Mouse (Mus musculus) small intestine, adult 2 months (tissue): ENCODE measurements around the gene Cd38. TPM values are rescaled to one million over a fixed set of nuclear protein-coding genes. Genes with fewer than 3 reads are reported as not detected.

ENCODE experiments used
- H3K27ac ChIP-seq: fragments of 200-500 bp; 2 replicates; pipeline ENCODE4 v1.5.1; 2012; ENCODE audit warnings: low read depth, low read length, control low read depth, inconsistent platforms; ENCODE audit not compliant: insufficient read depth
- H3K27me3 ChIP-seq: fragments of 200-500 bp; 2 replicates; pipeline ENCODE4 v1.6.1; 2012; ENCODE audit warnings: mild to moderate bottlenecking, moderate library complexity, low read length, inconsistent platforms; ENCODE audit not compliant: control insufficient read depth, insufficient read depth
- H3K36me3 ChIP-seq: fragments of 200-500 bp; 2 replicates; pipeline ENCODE4 v1.6.1; 2012; ENCODE audit warnings: mild to moderate bottlenecking, low read length, control low read depth, inconsistent platforms; ENCODE audit not compliant: control insufficient read depth, insufficient read depth
- H3K4me1 ChIP-seq: fragments of 200-500 bp; 2 replicates; pipeline ENCODE4 v1.6.1; 2012; ENCODE audit warnings: low read length, inconsistent platforms, mixed read lengths; ENCODE audit not compliant: control insufficient read depth, insufficient read depth, insufficient read length
- H3K4me3 ChIP-seq: fragments of 200-500 bp; 2 replicates; pipeline ENCODE4 v1.5.1; 2012; ENCODE audit warnings: low read depth, mild to moderate bottlenecking, control low read depth, inconsistent platforms, low read length, moderate library complexity
- CTCF ChIP-seq: fragments of 200-500 bp; IDR thresholded peaks from 2 replicates; pipeline ENCODE4 v1.5.1; 2012; ENCODE audit warnings: low read depth, mild to moderate bottlenecking, control low read depth, inconsistent platforms, low read length, moderate library complexity, mixed read lengths; ENCODE audit not compliant: insufficient replicate concordance, insufficient read length; ENCODE audit errors: extremely low read depth
- POLR2A ChIP-seq: fragments of 200-500 bp; IDR thresholded peaks from 2 replicates; pipeline ENCODE4 v1.6.1; 2012; ENCODE audit warnings: low read depth, mild to moderate bottlenecking, control low read depth, inconsistent platforms, low read length, moderate library complexity
- WGBS: fragments of 180-500 bp; shearing (Covaris S2); methylation state at CpG from one replicate; pipeline ENCODE4 v1.1.7; 2018; 5-methylcytosine and 5-hydroxymethylcytosine counted together
- polyA plus RNA-seq: library from polyadenylated mRNA; depleted of rRNA; stranded (reverse); fragments of >200 nt; gene quantifications from 2 replicates; pipeline ENCODE4 v1.2.3, GENCODE M21; 2012

Gene Cd38
- polyA plus RNA-seq, 1 experiment, result 17.6 TPM

- 89% methylated on average over 2 of the region's 2 CpGs for WGBS
- Histone ChIP-seq H3K4me3 (no peak overlapping the region), H3K27me3 (no peaks in the 10 kb centered on the region), H3K4me1 (peaks cover 16% of the 10 kb centered on the region; the same call in 1 of the 2 replicates), H3K27ac (no peak overlapping the region), H3K36me3 (peaks cover 2% of the 10 kb centered on the region)
- TF ChIP-seq POLR2A (no peak), CTCF (no peak)
Observed at GRCm38 (mm10) chr5:43826883-43827282, 41.5 kb upstream of the Cd38 start.

- TF ChIP-seq POLR2A (no peak), CTCF (no peak)
- 83% methylated on average over 9 of the region's 9 CpGs for whole genome bisulfite sequencing
- H3K36me3 ChIP-seq, result peaks cover 1% of the 10 kb centered on the region; the same call in 1 of the 2 replicates
- peaks cover 16% of the 10 kb centered on the region; the same call in 1 of the 2 replicates for H3K4me1 ChIP-seq
- no peak overlapping the region for H3K4me3 ChIP-seq
- H3K27ac ChIP-seq, result no peak overlapping the region
- no peaks in the 10 kb centered on the region for H3K27me3 ChIP-seq
Observed at GRCm38 (mm10) chr5:43827366-43827765, 41.0 kb upstream of the Cd38 start.

- WGBS, result 79% methylated on average over 7 of the region's 7 CpGs
- no peaks in the 10 kb centered on the region; the same call in 1 of the 2 replicates for H3K4me1 ChIP-seq
- H3K27me3 ChIP-seq, result no peaks in the 10 kb centered on the region
- H3K36me3 ChIP-seq, result no peaks in the 10 kb centered on the region; the same call in 1 of the 2 replicates
- TF ChIP-seq POLR2A, result no peak
- no peak for TF ChIP-seq CTCF
- H3K4me3 ChIP-seq, result no peak overlapping the region
- no peak overlapping the region for H3K27ac ChIP-seq
Observed at GRCm38 (mm10) chr5:43836590-43836989, 31.8 kb upstream of the Cd38 start.

- Histone ChIP-seq H3K36me3 (no peaks in the 10 kb centered on the region; the same call in 1 of the 2 replicates), H3K4me1 (no peaks in the 10 kb centered on the region; the same call in 1 of the 2 replicates), H3K27ac (no peak overlapping the region), H3K4me3 (no peak overlapping the region), H3K27me3 (no peaks in the 10 kb centered on the region)
- TF ChIP-seq POLR2A (no peak), CTCF (peak; percentile 90; the same call in 1 of the 2 replicates)
- WGBS, result 43% methylated on average over 5 of the region's 5 CpGs
Observed at GRCm38 (mm10) chr5:43837372-43837771, 31.0 kb upstream of the Cd38 start.

- TF ChIP-seq POLR2A (no peak), CTCF (no peak)
- no peaks in the 10 kb centered on the region; the same call in 1 of the 2 replicates for H3K36me3 ChIP-seq
- H3K4me1 ChIP-seq, result no peaks in the 10 kb centered on the region; the same call in 1 of the 2 replicates
- 1% methylated on average over 11 of the region's 11 CpGs for WGBS
- H3K27me3 ChIP-seq, result no peaks in the 10 kb centered on the region
- H3K27ac ChIP-seq, result peak overlapping the region; percentile 83
- H3K4me3 ChIP-seq, result peak overlapping the region; percentile 8; the same call in 1 of the 2 replicates
Observed at GRCm38 (mm10) chr5:43841144-43842010, 27.0 kb upstream of the Cd38 start.

GRCm38 (mm10) chr5:43842011-43842285 lies 26.4 kb upstream of the Cd38 start:
- Histone ChIP-seq H3K4me1 (no peaks in the 10 kb centered on the region; the same call in 1 of the 2 replicates), H3K4me3 (peak overlapping the region; percentile 8; the same call in 1 of the 2 replicates), H3K27me3 (no peaks in the 10 kb centered on the region), H3K27ac (peak overlapping the region; percentile 83), H3K36me3 (no peaks in the 10 kb centered on the region; the same call in 1 of the 2 replicates)
- WGBS, result 24% methylated on average over 5 of the region's 5 CpGs
- TF ChIP-seq CTCF, result no peak
- no peak for TF ChIP-seq POLR2A

- 58% methylated on average over 3 of the region's 3 CpGs for WGBS
- Histone ChIP-seq H3K4me1 (no peaks in the 10 kb centered on the region; the same call in 1 of the 2 replicates), H3K27ac (no peak overlapping the region), H3K27me3 (no peaks in the 10 kb centered on the region), H3K36me3 (no peaks in the 10 kb centered on the region; the same call in 1 of the 2 replicates), H3K4me3 (no peak overlapping the region)
- TF ChIP-seq CTCF (no peak), POLR2A (no peak)
Observed at GRCm38 (mm10) chr5:43842576-43843155, 25.7 kb upstream of the Cd38 start.
